Mouse (Mus musculus) embryo, embryonic 10 days (tissue): ENCODE data around the gene Notch1.

ENCODE experiments used
- DNase-seq: peaks from one replicate; pipeline ENCODE4 v3.0.0-alpha.2; 2015; ENCODE audit warnings: low spot score

The Notch1 gene

DNA sequence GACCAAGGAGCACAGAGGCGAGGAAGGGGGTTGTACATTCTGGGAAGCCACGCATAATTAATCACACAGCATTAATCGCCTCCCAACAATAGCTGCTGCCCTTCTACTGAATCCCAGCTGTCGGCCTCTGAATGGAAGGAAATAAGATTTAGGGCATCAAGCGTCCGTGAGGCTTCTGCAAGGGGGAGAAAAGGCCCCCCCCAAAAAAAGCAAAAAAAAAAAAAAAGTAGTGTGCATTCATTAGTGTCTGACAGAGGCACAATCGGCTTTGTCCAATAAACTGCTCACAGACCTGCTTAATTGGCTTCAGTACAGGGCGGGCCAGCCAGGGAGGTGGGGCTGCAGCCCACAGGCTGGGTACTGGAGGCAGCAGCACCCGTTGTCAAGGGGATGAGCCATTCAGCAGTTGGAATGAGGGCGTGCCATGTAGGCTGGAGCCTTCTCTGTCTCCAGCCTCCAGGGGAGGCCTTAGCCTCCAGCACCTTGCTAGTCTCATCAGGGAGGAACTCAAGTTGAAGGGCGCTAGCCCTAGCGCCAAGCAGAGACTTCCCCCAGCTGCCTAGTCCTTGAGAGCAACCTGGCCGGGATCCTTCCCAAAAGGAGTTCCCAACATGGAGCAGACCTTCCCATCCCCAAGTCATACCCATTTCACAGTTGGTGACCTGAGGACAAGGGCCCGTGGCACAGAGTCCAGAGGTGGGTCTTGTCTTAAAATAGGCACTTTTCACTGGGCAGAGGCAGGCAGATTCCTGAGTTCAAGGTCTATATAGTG is 15.7 kb downstream of the Notch1 start:
- peak; percentile 94 for DNase-seq

- no peak for DNase-seq
Measured at GRCm38 (mm10) chr2:26500027-26500598, 16.4 kb downstream of the Notch1 start.

GRCm38 (mm10) chr2:26498694-26499093 is 17.8 kb downstream of the Notch1 start:
- no peak for DNase-seq

GRCm38 (mm10) chr2:26497861-26498533 is 18.5 kb downstream of the Notch1 start:
- no peak for DNase-seq

- DNase-seq = no peak
Measured at GRCm38 (mm10) chr2:26496451-26496850, 20.0 kb downstream of the Notch1 start.

DNA sequence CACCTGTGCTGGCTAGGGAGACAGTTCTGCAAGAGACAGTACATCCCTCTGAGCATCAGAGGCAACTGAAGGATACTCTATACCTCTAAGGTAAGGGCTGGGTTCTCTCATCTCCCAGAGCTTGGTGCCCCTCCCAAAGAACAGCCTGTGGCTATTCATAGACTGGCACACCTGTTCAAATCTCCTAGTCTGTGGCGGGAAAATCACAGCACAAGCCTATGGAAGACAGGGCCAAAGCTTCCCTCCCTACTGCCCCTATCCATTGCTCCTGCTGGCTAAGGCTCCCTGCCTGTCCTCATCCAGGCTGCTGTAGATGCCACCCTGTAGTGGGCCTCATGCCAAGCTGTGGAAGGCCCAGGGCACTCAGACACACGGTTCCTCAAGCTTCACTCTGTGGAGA is 20.8 kb downstream of the Notch1 start:
- DNase-seq = no peak

- no peak for DNase-seq
Measured at GRCm38 (mm10) chr2:26494991-26495390, 21.5 kb downstream of the Notch1 start.

- peak; percentile 76 for DNase-seq
Measured at GRCm38 (mm10) chr2:26494396-26494795, 22.1 kb downstream of the Notch1 start.

- peak; percentile 71 for DNase-seq
Measured at GRCm38 (mm10) chr2:26493021-26493781, 23.3 kb downstream of the Notch1 start.

- no peak for DNase-seq
Measured at GRCm38 (mm10) chr2:26490760-26491301, 25.6 kb downstream of the Notch1 start.

- peak; percentile 74 for DNase-seq
Measured at GRCm38 (mm10) chr2:26488535-26489135, 27.8 kb downstream of the Notch1 start.

DNA sequence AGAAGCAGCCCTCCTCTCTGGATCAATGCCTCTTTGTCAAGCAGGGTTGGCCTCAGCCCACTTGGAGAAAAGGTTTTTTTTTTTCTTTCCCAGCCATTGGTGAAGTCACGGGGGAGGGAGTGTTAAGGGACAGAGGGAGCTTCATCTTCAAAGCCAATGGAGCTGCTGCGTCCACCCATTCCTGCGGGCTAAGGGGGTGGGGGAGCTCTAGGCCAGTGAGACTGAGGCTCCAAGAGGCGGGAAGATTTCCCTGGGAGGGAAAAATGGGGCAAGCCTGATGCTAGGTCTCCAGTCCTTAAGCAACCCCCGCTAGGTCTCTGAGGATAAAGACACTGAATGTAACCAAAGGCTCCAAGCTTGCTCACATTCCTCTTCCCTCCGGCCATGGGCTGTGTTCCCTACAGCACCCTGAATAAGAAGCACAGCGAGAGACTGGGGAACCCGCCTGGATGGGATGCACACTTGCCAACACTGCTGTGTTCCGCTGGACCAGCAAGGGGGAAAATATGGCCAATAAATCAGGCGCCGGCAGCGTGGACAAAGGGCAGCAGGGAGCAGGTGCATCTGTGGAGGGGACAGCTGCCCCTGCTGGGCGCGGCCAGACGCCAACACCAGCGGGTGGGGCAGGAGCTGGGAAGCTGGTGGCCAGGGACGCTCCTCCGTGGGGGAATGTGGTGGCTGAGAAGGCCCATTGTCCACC is 29.0 kb downstream of the Notch1 start:
- DNase-seq = peak; percentile 75

DNA sequence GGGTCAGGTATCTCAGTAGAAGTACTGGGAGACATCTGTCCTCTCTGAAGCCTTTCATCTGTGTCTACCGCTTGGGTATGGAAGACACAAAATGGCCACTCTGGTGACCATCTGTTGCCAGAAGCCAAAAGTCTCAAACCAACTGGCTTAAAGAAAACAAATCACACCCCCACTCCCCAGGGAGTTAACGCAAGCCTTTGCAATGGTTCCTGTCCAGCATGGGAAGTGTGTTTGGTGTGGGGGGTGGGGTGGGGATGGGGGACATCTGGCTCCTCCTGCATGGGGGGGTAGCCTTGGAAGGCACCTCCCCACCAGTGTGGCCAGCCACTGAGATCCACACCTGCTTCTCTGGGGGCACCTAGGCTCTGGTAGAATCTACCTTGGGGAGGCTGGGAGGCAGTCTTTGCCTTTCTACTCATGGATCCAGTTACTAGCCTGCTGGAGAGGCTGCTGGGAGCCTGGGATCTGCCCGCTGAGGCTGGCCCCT is 29.6 kb downstream of the Notch1 start:
- peak; percentile 74 for DNase-seq

DNA sequence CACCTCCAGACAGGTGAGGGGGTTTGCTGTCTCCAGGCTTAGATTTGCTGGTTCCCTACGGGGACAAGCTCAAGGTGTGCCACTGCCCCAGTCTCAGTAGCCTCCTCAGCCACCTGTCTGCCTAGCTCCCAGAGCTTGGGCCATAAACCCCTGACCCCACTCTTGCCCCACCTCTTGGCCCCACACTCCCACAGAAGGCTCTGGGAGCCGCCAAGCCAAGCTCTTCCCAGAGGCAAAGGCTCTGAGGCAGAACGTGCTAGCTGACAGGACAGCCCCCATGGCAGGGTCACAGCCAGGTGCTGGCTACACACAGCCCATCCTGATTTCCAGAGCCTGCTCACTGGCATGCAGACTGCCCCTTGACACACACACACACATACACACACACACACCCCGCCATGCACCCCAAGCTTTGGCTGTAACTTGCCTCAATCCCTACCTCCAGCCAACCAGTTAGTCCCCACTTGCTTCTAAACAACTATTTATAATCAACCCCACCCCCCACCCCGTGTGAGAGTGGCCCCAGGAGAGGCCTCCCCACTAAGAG is 30.1 kb downstream of the Notch1 start:
- peak; percentile 34 for DNase-seq

GRCm38 (mm10) chr2:26485710-26486109 is 30.8 kb downstream of the Notch1 start:
- peak; percentile 57 for DNase-seq

DNA sequence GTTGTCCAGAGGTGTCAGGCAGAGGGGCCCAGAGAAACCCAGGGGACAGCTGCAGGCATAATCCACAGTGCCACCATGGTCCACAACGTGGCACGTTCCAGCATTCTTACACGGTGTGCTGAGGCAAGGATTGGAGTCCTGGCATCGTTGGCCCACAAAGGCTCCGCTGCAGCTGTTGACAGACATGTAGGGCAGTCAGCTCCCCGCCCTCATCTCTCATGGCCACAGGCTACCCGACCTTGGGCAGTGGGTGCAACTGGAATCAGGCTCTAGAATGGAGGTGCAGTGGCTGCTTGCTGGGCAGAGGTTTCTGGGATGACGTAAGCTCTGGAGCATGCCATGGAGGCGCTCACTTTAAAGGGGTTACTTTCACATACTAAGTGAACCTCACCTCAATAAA is 31.2 kb downstream of the Notch1 start:
- no peak for DNase-seq

DNA sequence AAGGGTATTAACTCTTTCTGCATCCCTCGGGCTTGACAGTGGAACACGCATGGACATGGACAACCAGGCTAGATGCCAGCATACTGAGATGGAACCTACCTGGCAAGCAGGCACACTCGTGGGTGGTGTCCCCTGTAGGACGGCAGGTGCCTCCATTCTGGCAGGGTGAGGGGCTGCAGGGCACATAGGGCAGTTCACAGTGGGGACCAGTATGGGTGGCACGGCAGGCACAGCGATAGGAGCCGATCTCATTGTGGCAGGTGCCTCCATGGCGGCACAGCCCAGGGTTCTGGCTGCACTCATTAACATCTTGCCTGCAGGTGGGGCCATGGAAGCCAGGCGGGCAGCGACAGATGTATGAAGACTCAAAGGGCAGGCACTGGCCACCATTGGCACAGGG is 32.3 kb downstream of the Notch1 start:
- DNase-seq = no peak

DNA sequence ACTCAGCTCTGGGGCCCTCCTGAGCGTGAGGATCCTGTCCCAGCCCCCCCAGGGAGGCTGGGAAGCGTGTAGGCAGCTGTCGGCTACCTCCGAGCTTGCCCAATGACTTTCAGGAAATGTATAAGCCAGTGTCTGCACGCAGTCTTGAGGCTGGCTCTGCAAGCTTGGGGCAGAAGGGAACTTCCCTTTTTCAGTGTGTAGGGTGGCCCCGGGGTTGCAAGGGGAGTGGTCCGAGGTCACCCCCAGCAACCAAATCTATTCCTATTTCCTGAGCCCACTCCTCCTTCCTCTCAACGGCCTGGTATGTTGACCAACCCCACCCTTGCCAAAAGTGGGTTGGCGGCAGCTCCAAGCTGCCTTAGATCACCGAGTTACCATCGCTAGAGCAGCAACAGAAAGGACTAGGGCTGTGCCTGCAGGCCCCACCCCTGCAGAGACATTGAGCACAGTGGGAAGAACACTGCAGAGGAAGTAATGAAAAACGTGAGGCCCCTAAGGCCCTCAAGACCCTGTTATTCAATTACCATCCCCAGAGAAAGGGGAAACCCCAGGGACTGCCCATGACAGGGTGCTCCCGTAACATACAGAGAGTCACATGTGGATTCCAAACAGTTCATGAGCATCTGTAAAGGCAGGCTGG is 33.1 kb downstream of the Notch1 start:
- DNase-seq = no peak

DNA sequence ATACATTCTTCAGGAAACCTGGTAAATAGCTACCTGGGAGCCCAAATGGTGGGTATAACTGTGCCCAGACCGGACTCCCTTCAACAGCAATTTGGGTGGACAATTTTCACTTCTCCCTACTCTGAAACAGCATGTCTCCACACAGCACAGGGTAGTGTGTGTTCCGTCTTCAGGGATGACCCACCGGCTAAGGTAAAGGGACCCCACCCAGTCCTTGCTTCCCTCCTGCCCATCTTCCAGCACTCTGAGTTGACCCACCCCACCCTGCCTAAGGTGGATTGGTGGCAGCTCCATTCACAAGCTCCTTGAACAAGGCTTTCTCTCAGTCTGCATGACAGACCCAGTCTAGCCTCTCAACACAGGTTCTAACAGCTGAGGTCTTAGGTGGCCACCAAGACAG is 33.6 kb downstream of the Notch1 start:
- no peak for DNase-seq
